Mouse (Mus musculus): ENCODE data around the gene Nceh1. TPM values are rescaled to one million over a fixed set of nuclear protein-coding genes. Genes with fewer than 3 reads are reported as not detected.
"Not testable (repeated sequence)": the region's sequence is repeated elsewhere in the genome, so short reads cannot be mapped to it uniquely, and the experiment has no call there.

Nceh1 gene
- polyA plus RNA-seq, 1 experiment from 2014 or later = 251 TPM

DNA sequence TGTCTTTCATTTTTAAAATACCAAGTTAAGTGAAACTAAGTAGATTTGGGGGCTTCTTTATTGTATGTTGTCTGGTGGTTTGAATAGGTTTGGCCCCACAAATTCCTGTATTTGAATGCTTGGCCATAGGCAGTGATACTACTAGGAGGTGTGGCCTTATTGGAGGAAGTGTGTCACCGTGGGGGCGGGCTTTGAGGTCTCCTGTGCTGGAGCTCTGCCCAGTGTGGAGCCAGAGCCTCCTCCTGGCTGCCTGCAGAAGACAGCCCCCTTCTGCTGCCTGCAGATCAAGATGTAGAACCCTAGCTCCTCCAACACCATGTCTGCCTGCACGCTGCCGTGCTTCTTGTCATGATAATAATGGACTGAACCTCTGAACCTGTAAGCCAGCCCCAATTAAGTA, 108.6 kb downstream of the Nceh1 start:
- H3K36me3 ChIP-seq (ENCODE audit: inconsistent target); H3K27ac ChIP-seq; H3K79me2 ChIP-seq (ENCODE audit: inconsistent target); H3K4me3 ChIP-seq (ENCODE audit: inconsistent target): not testable (repeated sequence)
- 51% methylated on average over 4 of the region's 4 CpGs for WGBS (ENCODE audit: missing documents)

DNA sequence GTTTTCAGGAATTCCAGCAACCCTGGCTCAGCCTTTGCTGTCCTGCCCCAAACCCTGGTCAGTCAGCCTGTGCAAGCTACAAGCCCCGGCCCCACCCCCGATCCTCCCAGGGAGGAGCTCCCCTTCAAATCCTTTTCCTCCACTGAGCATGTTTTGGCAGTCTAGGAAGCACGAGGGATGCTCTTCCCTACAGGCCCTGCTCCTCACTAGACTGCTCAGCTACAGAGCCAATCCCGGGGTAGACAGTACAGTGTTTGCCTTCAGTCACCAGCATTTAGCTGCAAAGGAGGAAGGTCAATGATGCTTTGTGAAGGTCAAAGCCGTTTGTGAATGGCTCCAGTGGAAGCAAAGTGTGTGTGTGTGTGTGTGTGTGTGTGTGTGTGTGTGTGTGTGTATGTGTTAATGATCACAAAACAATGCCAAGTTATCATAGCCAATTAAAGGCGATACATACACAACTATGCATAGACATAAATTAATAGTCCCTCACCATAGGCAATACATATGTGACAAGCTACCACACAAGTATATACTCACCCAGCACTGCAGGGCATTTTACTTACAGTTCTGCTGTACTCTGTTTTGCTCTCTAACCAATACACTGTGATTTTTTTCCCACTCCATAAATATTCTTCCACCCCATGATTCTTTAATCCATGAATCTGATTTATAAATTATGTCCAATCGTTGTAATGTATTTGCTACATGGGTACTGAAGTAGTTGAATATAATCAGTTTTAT, 111.0 kb downstream of the Nceh1 start:
- WGBS (ENCODE audit: missing documents) = 83% methylated on average over 6 of the region's 7 CpGs

DNA sequence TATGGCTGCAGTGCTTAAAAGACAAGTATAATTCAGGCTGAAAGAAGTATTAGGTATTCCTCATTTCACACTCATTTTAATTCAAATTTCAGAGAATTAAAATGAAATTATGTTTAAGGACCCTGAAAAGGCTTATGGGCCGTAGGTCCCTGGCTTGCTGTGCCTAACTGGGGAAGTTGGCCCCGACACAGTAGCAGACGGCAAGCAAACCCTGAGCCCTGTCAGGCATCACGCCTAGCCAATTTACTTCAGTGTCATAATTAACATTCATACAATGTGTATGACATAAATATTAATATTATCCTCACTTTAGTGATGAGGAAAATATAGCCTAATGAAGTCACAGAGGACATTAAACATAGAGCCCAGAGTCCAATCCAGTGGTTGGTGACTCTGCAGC, 117.7 kb downstream of the Nceh1 start:
- H3K79me2 ChIP-seq (ENCODE audit: inconsistent target) = no peaks in the 10 kb centered on the region
- no peak overlapping the region for H3K4me3 ChIP-seq (ENCODE audit: inconsistent target)
- no peak overlapping the region for H3K27ac ChIP-seq
- 96% methylated on average over 4 of the region's 4 CpGs for WGBS (ENCODE audit: missing documents)
- no peaks in the 10 kb centered on the region for H3K36me3 ChIP-seq (ENCODE audit: inconsistent target)

More for the DNA sequence above, 111.0 kb downstream of the Nceh1 start:
- no peaks in the 10 kb centered on the region for H3K79me2 ChIP-seq (ENCODE audit: inconsistent target)
- no peak overlapping the region for H3K4me3 ChIP-seq (ENCODE audit: inconsistent target)
- H3K36me3 ChIP-seq (ENCODE audit: inconsistent target) = no peaks in the 10 kb centered on the region
- no peak overlapping the region for H3K27ac ChIP-seq

DNA sequence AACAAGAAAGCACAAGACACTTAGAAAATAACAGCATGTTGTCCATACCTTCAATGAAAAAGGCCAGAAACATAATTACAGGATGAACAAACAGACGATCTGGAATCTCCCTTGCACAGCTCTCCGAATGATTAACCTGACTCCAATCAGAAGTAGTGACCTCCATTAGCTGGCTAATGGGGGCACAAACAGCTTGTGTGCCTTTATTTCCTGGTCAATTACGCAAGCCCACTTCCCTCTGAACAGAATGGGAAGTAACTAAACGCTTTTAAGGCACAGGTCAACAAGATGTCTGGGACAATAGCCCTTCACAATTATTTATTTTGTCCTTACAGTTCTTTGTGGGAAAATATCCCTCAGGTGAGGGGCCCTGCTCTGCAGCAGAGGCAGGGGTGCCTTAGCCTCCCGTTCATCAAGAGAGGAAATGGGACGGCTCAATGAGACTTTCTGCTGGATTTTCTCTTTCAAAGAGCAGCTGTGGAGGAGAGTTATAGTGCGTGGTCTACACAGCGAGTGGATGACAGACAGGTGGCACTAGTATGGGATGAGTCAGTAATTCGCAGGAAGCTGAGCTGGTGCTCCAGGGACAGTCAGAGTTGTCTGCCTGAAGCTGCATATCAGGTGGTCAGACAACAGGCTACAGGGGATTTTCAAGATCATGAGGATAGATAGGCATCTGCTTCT, 119.7 kb downstream of the Nceh1 start:
- no peak overlapping the region for H3K4me3 ChIP-seq (ENCODE audit: inconsistent target)
- no peaks in the 10 kb centered on the region for H3K36me3 ChIP-seq (ENCODE audit: inconsistent target)
- no peak overlapping the region for H3K27ac ChIP-seq
- WGBS (ENCODE audit: missing documents) = 30% methylated on average over 9 of the region's 9 CpGs
- no peaks in the 10 kb centered on the region for H3K79me2 ChIP-seq (ENCODE audit: inconsistent target)

DNA sequence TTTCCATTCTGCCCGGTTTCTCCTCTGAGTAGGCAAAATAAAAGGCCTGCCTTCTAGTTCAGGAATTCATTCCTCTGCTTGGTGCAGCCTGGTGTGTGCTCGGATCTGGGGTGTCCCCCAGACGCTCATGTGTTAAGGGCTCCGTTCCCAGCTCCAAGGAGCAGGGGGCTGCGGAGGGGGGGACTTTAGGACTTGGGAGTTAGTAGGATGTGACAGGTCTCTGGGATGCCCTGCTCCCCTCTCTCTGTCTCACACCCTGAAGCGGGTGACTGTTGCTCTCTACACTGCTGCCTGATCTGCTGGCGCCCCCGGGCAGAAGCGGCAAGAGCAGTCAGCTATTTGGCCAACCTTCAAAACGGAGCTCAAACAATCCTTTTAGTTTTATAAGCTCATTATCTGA, 124.0 kb downstream of the Nceh1 start:
- WGBS (ENCODE audit: missing documents) = 94% methylated on average over 10 of the region's 10 CpGs
- Histone ChIP-seq H3K36me3 (ENCODE audit: inconsistent target) (no peaks in the 10 kb centered on the region), H3K27ac (no peak overlapping the region)

DNA sequence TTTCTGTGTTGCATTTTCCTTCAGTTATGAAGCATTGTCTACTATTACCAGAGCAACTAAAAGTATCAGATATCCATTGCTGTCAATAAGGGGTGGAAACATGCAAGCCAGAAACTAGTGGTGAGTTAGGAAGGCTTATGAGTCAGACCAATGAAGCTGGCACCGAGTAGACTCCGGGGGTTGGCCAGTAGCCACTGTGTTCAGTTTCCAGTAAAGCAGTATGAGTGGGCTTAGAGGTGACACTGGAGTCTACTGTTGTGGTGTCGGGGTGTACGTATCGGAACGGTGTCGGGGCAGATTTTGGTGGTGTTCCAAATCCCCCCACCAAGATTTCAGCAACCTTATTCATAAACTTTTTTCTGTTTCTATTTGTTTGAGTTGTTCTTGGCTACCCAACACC, 128.2 kb downstream of the Nceh1 start:
- H3K27ac ChIP-seq = no peak overlapping the region
- no peaks in the 10 kb centered on the region for H3K36me3 ChIP-seq (ENCODE audit: inconsistent target)
- H3K79me2 ChIP-seq (ENCODE audit: inconsistent target) = no peaks in the 10 kb centered on the region
- no peak overlapping the region for H3K4me3 ChIP-seq (ENCODE audit: inconsistent target)
- WGBS (ENCODE audit: missing documents) = 90% methylated on average over 7 of the region's 7 CpGs

More for the DNA sequence above, 124.0 kb downstream of the Nceh1 start:
- H3K4me3 ChIP-seq (ENCODE audit: inconsistent target) = no peak overlapping the region
- no peaks in the 10 kb centered on the region for H3K79me2 ChIP-seq (ENCODE audit: inconsistent target)

GRCm38 (mm10) chr3:27311475-27311874, 128.7 kb downstream of the Nceh1 start:
- H3K36me3 ChIP-seq (ENCODE audit: inconsistent target) = no peaks in the 10 kb centered on the region
- 79% methylated on average over 4 of the region's 4 CpGs for WGBS (ENCODE audit: missing documents)
- no peak overlapping the region for H3K4me3 ChIP-seq (ENCODE audit: inconsistent target)
- H3K27ac ChIP-seq = no peak overlapping the region
- H3K79me2 ChIP-seq (ENCODE audit: inconsistent target) = no peaks in the 10 kb centered on the region

DNA sequence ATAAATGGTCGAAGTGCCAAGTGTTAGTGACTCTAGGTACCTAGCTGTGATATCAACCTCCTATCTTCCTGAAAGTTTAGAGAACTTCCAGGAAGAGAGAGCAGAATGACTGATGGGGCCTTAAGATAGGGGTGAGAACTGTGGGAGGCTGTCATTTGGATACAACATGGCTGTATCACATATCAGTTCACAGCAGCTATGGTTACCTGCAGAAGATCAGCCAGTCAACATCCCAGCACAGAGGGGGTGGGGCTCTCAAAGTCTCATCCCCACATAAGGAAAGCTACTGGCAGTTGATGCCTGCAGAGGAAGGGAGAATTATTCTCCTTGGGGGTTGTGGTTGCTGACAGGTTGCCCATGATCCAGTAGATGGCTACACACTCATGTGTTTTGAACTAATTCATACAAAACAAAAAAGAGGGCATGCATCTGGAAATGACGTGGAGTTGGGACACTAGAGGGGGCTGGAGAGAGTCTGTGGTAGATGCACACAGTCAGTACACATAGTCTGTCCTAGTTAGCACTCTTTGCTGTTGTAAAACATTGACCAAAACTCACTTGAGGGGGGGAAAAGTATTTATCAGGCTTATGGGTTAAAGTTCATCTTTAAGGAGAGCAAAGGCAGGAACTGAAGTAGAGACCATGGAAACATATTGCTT, 131.9 kb downstream of the Nceh1 start:
- 60% methylated on average over 2 of the region's 2 CpGs for WGBS (ENCODE audit: missing documents)
- Histone ChIP-seq H3K27ac (no peak overlapping the region), H3K79me2 (ENCODE audit: inconsistent target) (no peaks in the 10 kb centered on the region), H3K36me3 (ENCODE audit: inconsistent target) (no peaks in the 10 kb centered on the region), H3K4me3 (ENCODE audit: inconsistent target) (no peak overlapping the region)

GRCm38 (mm10) chr3:27316559-27317287, 134.0 kb downstream of the Nceh1 start, which contains the start of gene Tnfsf10:
Gene Tnfsf10 (plus strand): TSS chr3:27317028.
- peak within 1 kb of the TSS; percentile 39 for H3K4me3 ChIP-seq (ENCODE audit: inconsistent target)
- no peaks in the 10 kb centered on the region for H3K79me2 ChIP-seq (ENCODE audit: inconsistent target)
- WGBS (ENCODE audit: missing documents) = 8% methylated on average over 8 of the region's 9 CpGs
- no peak within 1 kb of the TSS for H3K27ac ChIP-seq
- H3K36me3 ChIP-seq (ENCODE audit: inconsistent target) = no peaks in the 10 kb centered on the region

GRCm38 (mm10) chr3:27317288-27318024, 134.7 kb downstream of the Nceh1 start:
- Histone ChIP-seq H3K27ac (no peak overlapping the region), H3K36me3 (ENCODE audit: inconsistent target) (no peaks in the 10 kb centered on the region), H3K79me2 (ENCODE audit: inconsistent target) (no peaks in the 10 kb centered on the region), H3K4me3 (ENCODE audit: inconsistent target) (peak overlapping the region; percentile 39)
- 5% methylated on average over 4 of the region's 4 CpGs for WGBS (ENCODE audit: missing documents)

DNA sequence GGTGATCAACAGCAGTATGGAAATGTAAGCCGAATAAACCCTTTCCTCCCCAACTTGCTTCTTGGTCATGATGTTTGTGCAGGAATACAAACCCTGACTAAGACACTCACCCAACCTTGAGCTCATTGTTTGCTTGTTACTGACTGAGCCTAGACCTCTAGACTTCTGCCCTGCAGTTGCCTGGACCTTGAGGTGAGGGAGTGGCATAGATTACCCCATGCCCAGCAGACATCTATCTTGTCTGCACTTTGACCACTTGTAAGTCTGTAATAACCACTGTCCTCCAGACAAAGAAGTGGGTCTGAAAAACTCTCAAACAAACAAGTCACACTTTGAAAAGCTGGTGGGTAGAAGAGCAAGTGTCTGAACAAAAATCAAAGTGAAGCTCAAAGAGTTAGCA, 136.9 kb downstream of the Nceh1 start:
- Histone ChIP-seq H3K36me3 (ENCODE audit: inconsistent target) (no peaks in the 10 kb centered on the region; the same call in 1 of the 2 replicates), H3K79me2 (ENCODE audit: inconsistent target) (no peaks in the 10 kb centered on the region), H3K27ac (no peak overlapping the region), H3K4me3 (ENCODE audit: inconsistent target) (no peak overlapping the region)
- WGBS (ENCODE audit: missing documents) = no CpG with 5 or more reads among the region's 1 CpGs

DNA sequence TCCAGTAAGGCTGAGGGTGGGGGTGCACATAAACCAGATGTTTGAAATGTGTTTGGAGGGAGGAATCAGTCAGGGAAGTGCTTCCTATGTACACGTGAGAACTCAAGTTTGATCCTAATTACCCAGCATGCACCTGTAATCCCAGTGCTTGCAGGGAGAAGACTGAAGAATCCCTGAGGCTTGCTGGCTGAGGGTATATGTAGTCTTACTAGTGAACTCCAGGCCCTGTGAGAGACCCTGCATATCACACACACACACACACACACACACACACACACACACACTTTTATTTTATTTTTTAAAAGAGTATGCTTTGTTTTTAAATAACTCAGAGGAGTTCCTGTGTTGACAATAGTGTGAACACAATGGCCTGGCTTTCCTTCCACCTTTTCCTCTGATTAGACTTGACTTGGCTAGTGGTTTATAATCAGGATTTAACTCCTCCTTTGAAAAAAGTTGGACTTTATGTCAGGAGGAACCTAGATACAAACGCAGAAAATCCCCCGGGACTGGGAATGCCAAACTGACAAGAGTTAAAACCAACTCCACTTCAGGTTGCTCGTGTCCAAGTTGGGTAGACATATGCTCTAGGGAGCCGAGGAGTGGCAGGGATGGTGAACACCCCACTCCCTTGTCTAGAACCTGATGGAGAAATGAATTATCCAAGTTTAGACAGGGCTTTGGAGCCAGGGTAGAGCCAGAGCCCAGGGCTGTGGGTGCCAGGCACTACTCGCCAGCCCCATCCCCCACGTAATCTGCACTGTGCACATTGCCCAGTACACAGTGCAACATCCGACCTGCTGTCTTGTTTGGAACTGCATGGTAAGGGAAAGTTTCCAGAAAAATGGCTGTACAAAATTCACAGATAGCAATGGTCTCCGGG, 138.1 kb downstream of the Nceh1 start:
- Histone ChIP-seq H3K36me3 (ENCODE audit: inconsistent target) (peaks cover under 1% of the 10 kb centered on the region; the same call in 1 of the 2 replicates), H3K27ac (no peak overlapping the region), H3K4me3 (ENCODE audit: inconsistent target) (no peak overlapping the region), H3K79me2 (ENCODE audit: inconsistent target) (no peaks in the 10 kb centered on the region)
- 86% methylated on average over 9 of the region's 9 CpGs for WGBS (ENCODE audit: missing documents)

- Histone ChIP-seq H3K79me2 (ENCODE audit: inconsistent target) (no peaks in the 10 kb centered on the region), H3K4me3 (ENCODE audit: inconsistent target) (no peak overlapping the region), H3K36me3 (ENCODE audit: inconsistent target) (peaks cover 13% of the 10 kb centered on the region; the same call in 1 of the 2 replicates), H3K27ac (no peak overlapping the region)
- 76% methylated on average over 9 of the region's 9 CpGs for WGBS (ENCODE audit: missing documents)
Observed at GRCm38 (mm10) chr3:27322591-27322990, 139.8 kb downstream of the Nceh1 start.
